Mouse (Mus musculus) liver (tissue): Measurements from ENCODE around the gene Mrln.
"Not testable (repeated sequence)": the region's sequence is repeated elsewhere in the genome, so short reads cannot be mapped to it uniquely, and the experiment has no call there.

ENCODE experiments used
- DNase-seq: peaks from one replicate; pipeline ENCODE4 v3.0.0-alpha.2; 2020; ENCODE audit warnings: mixed read lengths

Mrln gene

GRCm38 (mm10) chr10:70195786-70196185 lies 8.7 kb upstream of the Mrln start:
- peak; percentile 33 for DNase-seq

GRCm38 (mm10) chr10:70196666-70197065 lies 7.8 kb upstream of the Mrln start:
- DNase-seq: no peak

- DNase-seq: no peak
These were observed 6.9 kb upstream of the Mrln start for GRCm38 (mm10) chr10:70197601-70198000.

- DNase-seq: no peak
These were observed 6.5 kb upstream of the Mrln start for GRCm38 (mm10) chr10:70198012-70198411.

- DNase-seq: no peak
These were observed 5.5 kb upstream of the Mrln start for GRCm38 (mm10) chr10:70198951-70199463.

GRCm38 (mm10) chr10:70199466-70200210 lies 4.8 kb upstream of the Mrln start:
- DNase-seq: no peak

GRCm38 (mm10) chr10:70200889-70201500 lies 3.5 kb upstream of the Mrln start:
- DNase-seq: no peak

- DNase-seq: no peak
These were observed 6.8 kb downstream of the Mrln start for GRCm38 (mm10) chr10:70211281-70211680.

- DNase-seq: no peak
These were observed 16.5 kb downstream of the Mrln start for GRCm38 (mm10) chr10:70220971-70221370.

GRCm38 (mm10) chr10:70222231-70222630 lies 17.8 kb downstream of the Mrln start:
- not testable (repeated sequence) for DNase-seq

- DNase-seq: no peak
These were observed 20.1 kb downstream of the Mrln start for GRCm38 (mm10) chr10:70224571-70224970.

GRCm38 (mm10) chr10:70225760-70226159 lies 21.3 kb downstream of the Mrln start:
- DNase-seq: no peak

- DNase-seq: no peak
These were observed 22.1 kb downstream of the Mrln start for GRCm38 (mm10) chr10:70226608-70227007.

GRCm38 (mm10) chr10:70230352-70230751 lies 25.9 kb downstream of the Mrln start:
- DNase-seq: no peak

- DNase-seq: no peak
These were observed 33.5 kb downstream of the Mrln start for GRCm38 (mm10) chr10:70237936-70238335.

- no peak for DNase-seq
These were observed 38.4 kb downstream of the Mrln start for GRCm38 (mm10) chr10:70242751-70243444.

GRCm38 (mm10) chr10:70244921-70245558 lies 40.6 kb downstream of the Mrln start, which contains the start of gene Slc16a9:
Gene Slc16a9 (plus strand): TSS chr10:70245100.
- peak; percentile 58 for DNase-seq

- DNase-seq: no peak
These were observed 41.1 kb downstream of the Mrln start for GRCm38 (mm10) chr10:70245559-70245945.

GRCm38 (mm10) chr10:70246076-70246475 lies 41.6 kb downstream of the Mrln start:
- DNase-seq: no peak

- no peak for DNase-seq
These were observed 45.9 kb downstream of the Mrln start for GRCm38 (mm10) chr10:70250354-70250753.

- DNase-seq: no peak
These were observed 46.3 kb downstream of the Mrln start for GRCm38 (mm10) chr10:70250766-70251165.

- DNase-seq: no peak
These were observed 50.2 kb downstream of the Mrln start for GRCm38 (mm10) chr10:70254666-70255065.

GRCm38 (mm10) chr10:70255601-70256210 lies 51.2 kb downstream of the Mrln start:
- no peak for DNase-seq
